Comparison of ENCODE assay signal across 12 mouse cellular contexts in genomic region chr17:30245308-30245706, GRCm38 (mm10).
A peak's percentile ranks its signal among the peaks of the same experiment; 100 is the strongest.
DNase-seq lines count a peak whose midpoint lies in the region; ATAC-seq and TF ChIP-seq lines count a peak whose summit lies in the region.
"Had no signal": no experiment of that assay in that cellular context is flagged by ENCODE, and none has a peak within 500 bp of the region (broad histone marks: within the 10 kb centered on the region; RNA-seq: fewer than 3 reads in every experiment).

No protein-coding gene starts in this region.

- 82% methylated on average over 10 of the region's 10 CpGs for WGBS in hindbrain, embryonic 10.5 days
- WGBS in hindbrain, postnatal 0 days: 60% methylated on average over 10 of the region's 10 CpGs
- WGBS in hindbrain, embryonic 13.5 days: 64% methylated on average over 10 of the region's 10 CpGs

- TF ChIP-seq CTCF in hindbrain, postnatal 0 days (IDR thresholded peaks at IDR 0.05; ENCODE audit: low read depth): no peak

- no peaks in the 10 kb centered on the region for H3K9me3 ChIP-seq in hindbrain, embryonic 10.5 days
- H3K9me3 ChIP-seq in hindbrain, postnatal 0 days (ENCODE audit: low read length): no peaks in the 10 kb centered on the region
- H3K9me3 ChIP-seq in hindbrain, embryonic 13.5 days: no peaks in the 10 kb centered on the region
- H3K9me3 ChIP-seq: liver, embryonic 12.5 days had no signal

- H3K27ac ChIP-seq in hindbrain, embryonic 10.5 days: peak overlapping the region; percentile 66; the same call in 1 of the 2 replicates
- no peak overlapping the region for H3K27ac ChIP-seq in hindbrain, postnatal 0 days
- peak overlapping the region; percentile 35 for H3K27ac ChIP-seq in hindbrain, embryonic 13.5 days
- H3K27ac ChIP-seq: liver, embryonic 12.5 days had no signal

- no peak overlapping the region for H3K4me3 ChIP-seq in hindbrain, embryonic 10.5 days
- H3K4me3 ChIP-seq in hindbrain, postnatal 0 days (ENCODE audit: low read length): no peak overlapping the region
- no peak overlapping the region for H3K4me3 ChIP-seq in hindbrain, embryonic 13.5 days
- H3K4me3 ChIP-seq: liver, embryonic 12.5 days had no signal

- no peaks in the 10 kb centered on the region for H3K27me3 ChIP-seq in hindbrain, embryonic 10.5 days (ENCODE audit: insufficient read depth, poor library complexity, severe bottlenecking)
- H3K27me3 ChIP-seq in hindbrain, postnatal 0 days (ENCODE audit: insufficient read depth, low read length): no peaks in the 10 kb centered on the region
- H3K27me3 ChIP-seq in hindbrain, embryonic 13.5 days: no peaks in the 10 kb centered on the region
- H3K27me3 ChIP-seq: liver, embryonic 12.5 days had no signal

- ATAC-seq in hindbrain, postnatal 0 days: no peak
- ATAC-seq in hindbrain, embryonic 13.5 days (ENCODE audit: low FRiP score): no peak
- no peak for ATAC-seq in monocyte, adult 5-6 weeks (replicated peaks; ENCODE audit: insufficient number of reproducible peaks, low FRiP score, low TSS enrichment, poor library complexity, severe bottlenecking)
- ATAC-seq in CD4-positive, CD25-positive, alpha-beta regulatory T cell, adult 4 months: no peak
- ATAC-seq: liver, embryonic 12.5 days had no signal

- no peak overlapping the region for H3K4me2 ChIP-seq in hindbrain, postnatal 0 days (ENCODE audit: low read depth, low read length)
- no peak overlapping the region for H3K4me2 ChIP-seq in hindbrain, embryonic 13.5 days
- H3K4me2 ChIP-seq: liver, embryonic 12.5 days had no signal

- H3K9ac ChIP-seq in hindbrain, postnatal 0 days (replicated peaks; ENCODE audit: low read length): no peak overlapping the region
- H3K9ac ChIP-seq in hindbrain, embryonic 13.5 days: no peak overlapping the region
- H3K9ac ChIP-seq: liver, embryonic 12.5 days had no signal

- H3K36me3 ChIP-seq in hindbrain, embryonic 10.5 days: no peaks in the 10 kb centered on the region
- H3K36me3 ChIP-seq in hindbrain, postnatal 0 days (ENCODE audit: insufficient read depth, low read length): no peaks in the 10 kb centered on the region
- no peaks in the 10 kb centered on the region for H3K36me3 ChIP-seq in hindbrain, embryonic 13.5 days
- H3K36me3 ChIP-seq: liver, embryonic 12.5 days had no signal

- H3K4me1 ChIP-seq in hindbrain, embryonic 10.5 days (replicated peaks): peaks cover 68% of the 10 kb centered on the region
- peaks cover 31% of the 10 kb centered on the region for H3K4me1 ChIP-seq in hindbrain, postnatal 0 days (ENCODE audit: insufficient read depth, low read length)
- H3K4me1 ChIP-seq in hindbrain, embryonic 13.5 days (replicated peaks): peaks cover 71% of the 10 kb centered on the region

- no peak for DNase-seq in hindbrain, embryonic 10.5 days (ENCODE audit: low spot score)
- DNase-seq in hindbrain, postnatal 0 days (ENCODE audit: low spot score): no peak
- DNase-seq in ovary, adult 18-20 months (ENCODE audit: low spot score): peak; percentile 57
- DNase-seq in ovary, postnatal 10 days (ENCODE audit: low spot score): no peak
- DNase-seq: cerebellum, postnatal 25 days; layer of hippocampus, adult 9-11 months; lung, postnatal 36 days; thymus, postnatal 25 days had no signal
